Comparison of ENCODE assay signal across 27 mouse cellular contexts in the genomic region with DNA sequence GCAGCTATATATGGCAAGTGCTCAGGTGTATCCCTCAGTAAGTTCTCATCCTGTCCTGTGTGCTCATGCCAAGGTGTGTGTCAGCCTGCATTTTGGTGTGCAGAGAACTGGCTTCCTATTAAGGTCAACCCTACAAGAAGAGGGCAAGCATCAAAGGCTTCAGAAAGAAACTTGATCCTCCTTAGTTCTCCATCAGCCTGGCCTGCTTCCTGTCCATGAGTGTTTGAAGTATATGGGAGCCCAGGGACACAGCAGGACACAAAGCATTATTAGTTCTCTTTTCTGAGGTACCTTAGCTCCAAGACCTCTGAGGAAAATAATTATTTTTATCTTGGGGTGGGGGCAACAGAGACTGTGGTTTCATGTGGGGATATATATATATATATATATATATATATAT. TPM values are rescaled to one million over a fixed set of nuclear protein-coding genes. Genes with fewer than 3 reads are reported as not detected.
DNase-seq lines count a peak whose midpoint lies in the region; ATAC-seq and TF ChIP-seq lines count a peak whose summit lies in the region.
"Had no signal": no experiment of that assay in that cellular context is flagged by ENCODE, and none has a peak within 500 bp of the region (broad histone marks: within the 10 kb centered on the region; RNA-seq: fewer than 3 reads in every experiment).

No protein-coding gene starts in this region.

- H3K9me3 ChIP-seq in forebrain, embryonic 14.5 days (replicated peaks; ENCODE audit: control insufficient read depth, low read length): no peaks in the 10 kb centered on the region
- H3K9me3 ChIP-seq in forebrain, embryonic 12.5 days: no peaks in the 10 kb centered on the region
- no peaks in the 10 kb centered on the region for H3K9me3 ChIP-seq in limb, embryonic 11.5 days (ENCODE audit: control insufficient read depth, low read length)
- H3K9me3 ChIP-seq: embryonic facial prominence, embryonic 13.5 days; G1E; neural tube, embryonic 15.5 days had no signal

- no peak overlapping the region for H3K4me3 ChIP-seq in forebrain, embryonic 14.5 days (ENCODE audit: low read depth, low read length)
- H3K4me3 ChIP-seq in forebrain, embryonic 12.5 days (replicated peaks): no peak overlapping the region
- no peak overlapping the region for H3K4me3 ChIP-seq in limb, embryonic 11.5 days (ENCODE audit: low read depth, low read length)
- H3K4me3 ChIP-seq in left cerebral cortex, adult 2 months: no peak overlapping the region
- H3K4me3 ChIP-seq: embryonic facial prominence, embryonic 13.5 days; heart, embryonic 12.5 days; neural tube, embryonic 15.5 days had no signal

- no peak for ATAC-seq in forebrain, embryonic 14.5 days
- no peak for ATAC-seq in forebrain, embryonic 12.5 days (ENCODE audit: low FRiP score)
- ATAC-seq in limb, embryonic 11.5 days (ENCODE audit: insufficient number of reproducible peaks, low FRiP score, low TSS enrichment, low read depth): peak; percentile 78; the same call in 1 of the 2 replicates
- ATAC-seq: inflammation-experienced regulatory T-cells, adult 6 months had no signal

- no peaks in the 10 kb centered on the region for H3K27me3 ChIP-seq in forebrain, embryonic 14.5 days (replicated peaks; ENCODE audit: control insufficient read depth, insufficient read depth, low read length)
- no peaks in the 10 kb centered on the region for H3K27me3 ChIP-seq in forebrain, embryonic 12.5 days
- H3K27me3 ChIP-seq in limb, embryonic 11.5 days (ENCODE audit: control insufficient read depth, insufficient read depth, low read length): no peaks in the 10 kb centered on the region
- H3K27me3 ChIP-seq: embryonic facial prominence, embryonic 13.5 days; heart, embryonic 12.5 days; neural tube, embryonic 15.5 days had no signal

- H3K9ac ChIP-seq in forebrain, embryonic 14.5 days (ENCODE audit: low read length): no peak overlapping the region
- H3K9ac ChIP-seq in forebrain, embryonic 12.5 days: no peak overlapping the region
- no peak overlapping the region for H3K9ac ChIP-seq in limb, embryonic 11.5 days (ENCODE audit: low read length)
- H3K9ac ChIP-seq: embryonic facial prominence, embryonic 13.5 days; heart, embryonic 12.5 days; hindbrain, embryonic 14.5 days; liver, embryonic 14.5 days; lung, embryonic 14.5 days; neural tube, embryonic 15.5 days had no signal

- no peak for TF ChIP-seq CTCF in left cerebral cortex, adult 2 months (IDR thresholded peaks at IDR 0.05)

- no peaks in the 10 kb centered on the region for H3K4me1 ChIP-seq in forebrain, embryonic 14.5 days (ENCODE audit: control insufficient read depth, insufficient read depth, low read length)
- no peaks in the 10 kb centered on the region for H3K4me1 ChIP-seq in forebrain, embryonic 12.5 days
- H3K4me1 ChIP-seq in limb, embryonic 11.5 days (ENCODE audit: control insufficient read depth, insufficient read depth, low read length): no peaks in the 10 kb centered on the region
- H3K4me1 ChIP-seq: embryonic facial prominence, embryonic 13.5 days; neural tube, embryonic 15.5 days had no signal

- no peak overlapping the region for H3K4me2 ChIP-seq in forebrain, embryonic 14.5 days (ENCODE audit: low read length)
- no peak overlapping the region for H3K4me2 ChIP-seq in forebrain, embryonic 12.5 days
- H3K4me2 ChIP-seq in limb, embryonic 11.5 days (ENCODE audit: low read depth, severe bottlenecking): no peak overlapping the region
- H3K4me2 ChIP-seq: embryonic facial prominence, embryonic 13.5 days; heart, embryonic 12.5 days; hindbrain, embryonic 14.5 days; lung, embryonic 14.5 days; midbrain, embryonic 11.5 days; neural tube, embryonic 15.5 days had no signal

- no peaks in the 10 kb centered on the region for H3K36me3 ChIP-seq in forebrain, embryonic 14.5 days (ENCODE audit: control insufficient read depth, insufficient read depth, low read length)
- H3K36me3 ChIP-seq in forebrain, embryonic 12.5 days (replicated peaks): no peaks in the 10 kb centered on the region
- H3K36me3 ChIP-seq in limb, embryonic 11.5 days (ENCODE audit: control insufficient read depth, insufficient read depth, low read length): no peaks in the 10 kb centered on the region
- H3K36me3 ChIP-seq: embryonic facial prominence, embryonic 13.5 days; G1E; heart, embryonic 12.5 days; neural tube, embryonic 15.5 days had no signal

- DNase-seq in forebrain, embryonic 14.5 days (ENCODE audit: low spot score): peak; percentile 4
- DNase-seq in brain, adult 2 months (ENCODE audit: low read depth, low spot score): peak; percentile 8
- DNase-seq in embryo, embryonic 11.5 days (ENCODE audit: low read depth, low spot score): peak; percentile 8
- DNase-seq in limb, embryonic 11.5 days (ENCODE audit: low spot score): peak; percentile 47
- no peak for DNase-seq in left cerebral cortex, adult 2 months (ENCODE audit: extremely low spot score in 1 of 2, low spot score in 2 of 2)
- no peak for DNase-seq in spleen, adult 18-20 months
- DNase-seq: adrenal gland, adult 8-10 months; cerebellum, adult 11-12 months; cerebellum, adult 9-11 months; gastrocnemius, postnatal 25 days; heart, adult 18-20 months; kidney, adult 2 months; kidney, postnatal 4 days; left cerebral cortex, postnatal 4 days; liver; lung, embryonic 14.5 days; right cerebral cortex, postnatal 25 days; thymus, postnatal 25 days had no signal

- intact Hi-C loops in left cerebral cortex, adult 2 months (cut with DNase I): no loop called here

- H3K27ac ChIP-seq in forebrain, embryonic 14.5 days (ENCODE audit: low read depth, low read length): no peak overlapping the region
- no peak overlapping the region for H3K27ac ChIP-seq in forebrain, embryonic 12.5 days
- no peak overlapping the region for H3K27ac ChIP-seq in limb, embryonic 11.5 days (replicated peaks; ENCODE audit: low read depth, low read length)
- H3K27ac ChIP-seq in left cerebral cortex, adult 2 months: no peak overlapping the region
- H3K27ac ChIP-seq: embryonic facial prominence, embryonic 13.5 days; hindbrain, embryonic 14.5 days; liver, embryonic 14.5 days; neural tube, embryonic 15.5 days had no signal

RNA-seq across cellular contexts. Expression of a gene that starts 26.1 kb away (rescaled TPM):
- 7.7 and 9.9 TPM in 2 replicates for polyA plus RNA-seq in forebrain, embryonic 14.5 days (2014; fragmentation: Nextera tagmentation; extraction: Ambion mirVana)
- polyA plus RNA-seq in forebrain, embryonic 12.5 days (2016; fragmentation: Nextera tagmentation; extraction: Ambion mirVana): 6.0 and 6.8 TPM in 2 replicates
- polyA plus RNA-seq in limb, embryonic 11.5 days (2014; fragmentation: Nextera tagmentation; extraction: Ambion mirVana): 9.0 and 9.6 TPM in 2 replicates
- 10 to 100 TPM in 1 of 2 experiments, 1 to 10 TPM in 1; 9.1 to 12.1 TPM for total RNA-seq in left cerebral cortex, adult 2 months (2021)
- polyA plus RNA-seq: G1E; inflammation-experienced regulatory T-cells, adult 6 months had no signal

Comparison
In these comparisons a context has a peak if more than half of its experiments do, and no peak if none do; other contexts are left out.
1. DNase-seq: peak in forebrain, embryonic 14.5 days (single experiment), brain, adult 2 months (single experiment), embryo, embryonic 11.5 days (single experiment) and limb, embryonic 11.5 days (single experiment); none in left cerebral cortex, adult 2 months (0 of 2) and spleen, adult 18-20 months (0 of 2).